Mouse (Mus musculus): Measurements from ENCODE around the gene Rae1.
A peak's percentile ranks its signal among the peaks of the same experiment; 100 is the strongest.

Gene Rae1

GRCm38 (mm10) chr2:172999630-173000284, at the start of gene Rae1:
Gene Rae1, plus strand, starts transcription at chr2:173000117.
- DNase-seq (ENCODE audit: low spot score in 2 of 2) = peak; percentile 96 to 98

GRCm38 (mm10) chr2:172950119-172950676, 49.7 kb upstream of the Rae1 start:
- no peak for DNase-seq (ENCODE audit: low spot score in 2 of 2)

GRCm38 (mm10) chr2:172950722-172951121, 49.2 kb upstream of the Rae1 start:
- no peak for DNase-seq (ENCODE audit: low spot score in 2 of 2)

GRCm38 (mm10) chr2:172951976-172952375, 47.9 kb upstream of the Rae1 start:
- DNase-seq (ENCODE audit: low spot score in 2 of 2) = no peak

GRCm38 (mm10) chr2:172958579-172958978, 41.3 kb upstream of the Rae1 start:
- no peak for DNase-seq (ENCODE audit: low spot score in 2 of 2)

- no peak for DNase-seq (ENCODE audit: low spot score in 2 of 2)
These were observed 40.7 kb upstream of the Rae1 start for GRCm38 (mm10) chr2:172959006-172959768.

- no peak for DNase-seq (ENCODE audit: low spot score in 2 of 2)
These were observed 39.6 kb upstream of the Rae1 start for GRCm38 (mm10) chr2:172960350-172960749.

GRCm38 (mm10) chr2:172961211-172961610, 38.7 kb upstream of the Rae1 start:
- DNase-seq (ENCODE audit: low spot score in 2 of 2) = no peak

- DNase-seq (ENCODE audit: low spot score in 2 of 2) = no peak
These were observed 34.7 kb upstream of the Rae1 start for GRCm38 (mm10) chr2:172965249-172965648.

GRCm38 (mm10) chr2:172966480-172966879, 33.4 kb upstream of the Rae1 start:
- no peak for DNase-seq (ENCODE audit: low spot score in 2 of 2)

- DNase-seq (ENCODE audit: low spot score in 2 of 2) = no peak
These were observed 28.1 kb upstream of the Rae1 start for GRCm38 (mm10) chr2:172971865-172972264.

- no peak for DNase-seq (ENCODE audit: low spot score in 2 of 2)
These were observed 25.9 kb upstream of the Rae1 start for GRCm38 (mm10) chr2:172973806-172974565.

GRCm38 (mm10) chr2:172974701-172975100, 25.2 kb upstream of the Rae1 start:
- no peak for DNase-seq (ENCODE audit: low spot score in 2 of 2)

- no peak for DNase-seq (ENCODE audit: low spot score in 2 of 2)
These were observed 24.8 kb upstream of the Rae1 start for GRCm38 (mm10) chr2:172975159-172975558.

GRCm38 (mm10) chr2:172976661-172977238, 23.2 kb upstream of the Rae1 start:
- DNase-seq (ENCODE audit: low spot score in 2 of 2) = no peak

GRCm38 (mm10) chr2:172977409-172978130, 22.3 kb upstream of the Rae1 start, which contains the start of gene Spo11:
Gene Spo11, plus strand, starts transcription at chr2:172977700.
- no peak for DNase-seq (ENCODE audit: low spot score in 2 of 2)

- DNase-seq (ENCODE audit: low spot score in 2 of 2) = no peak
These were observed 21.7 kb upstream of the Rae1 start for GRCm38 (mm10) chr2:172978131-172978633.

GRCm38 (mm10) chr2:172979666-172980345, 20.1 kb upstream of the Rae1 start:
- DNase-seq (ENCODE audit: low spot score in 2 of 2) = no peak

- no peak for DNase-seq (ENCODE audit: low spot score in 2 of 2)
These were observed 16.9 kb upstream of the Rae1 start for GRCm38 (mm10) chr2:172982776-172983561.
